Mouse (Mus musculus): ENCODE data around the gene Fbxo36.

The Fbxo36 gene

DNA sequence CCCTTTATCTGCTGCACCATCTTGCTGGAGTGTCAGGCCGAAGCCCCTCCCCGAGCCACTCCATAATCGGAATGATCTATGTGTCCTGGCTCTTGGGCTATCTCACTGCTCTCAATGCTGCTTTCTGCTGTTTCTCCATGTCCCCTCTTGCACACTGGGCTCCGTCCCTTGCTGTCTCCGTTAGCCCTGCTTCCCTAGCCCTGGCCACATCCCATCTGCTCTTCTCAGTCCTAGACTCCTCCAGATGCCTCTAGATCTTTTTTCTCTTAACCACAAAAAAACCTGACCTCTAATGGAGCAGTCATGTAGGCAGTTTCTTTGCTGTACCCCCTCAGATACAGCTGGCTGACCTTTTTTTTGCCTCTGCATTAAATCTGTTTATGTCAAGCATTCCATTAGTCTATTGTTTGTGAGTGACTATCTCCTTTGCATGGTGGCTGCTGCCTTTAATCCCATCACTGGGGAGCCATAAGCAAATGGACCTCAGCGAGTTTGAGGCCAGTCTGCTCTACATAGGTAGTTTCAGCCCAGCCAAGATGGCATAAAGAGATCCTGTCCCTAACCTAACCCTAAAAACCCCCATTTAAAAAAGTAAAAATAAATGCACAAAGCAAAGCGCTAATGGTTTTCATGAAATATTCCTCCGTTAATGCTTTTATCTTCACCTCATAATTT is 49.8 kb downstream of the Fbxo36 start:
- in situ Hi-C loops (cut with MboI, MseI), result loop anchor here in 1 of 2 experiments (5.0 kb wide), 1 partner anchor 157 kb away; no protein-coding TSS in a partner anchor

DNA sequence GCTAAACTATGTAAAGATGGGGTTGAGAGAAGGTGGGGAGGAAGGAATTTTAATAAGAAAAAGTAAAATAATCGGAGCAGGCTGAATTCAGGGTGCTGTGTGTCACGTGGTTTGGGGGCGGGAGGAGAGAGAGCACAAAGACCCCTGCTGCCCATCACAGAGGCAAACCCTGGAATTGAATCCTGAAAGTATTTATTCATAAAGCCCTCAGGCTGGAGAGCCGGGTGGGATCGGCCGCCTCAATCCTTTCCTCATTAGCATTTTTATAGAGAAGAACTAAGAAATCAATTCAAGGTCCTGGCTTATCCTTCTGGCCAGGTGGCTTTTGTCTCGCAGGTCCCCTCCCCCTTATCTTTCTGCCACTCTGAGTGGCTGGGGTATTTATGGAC is 50.4 kb downstream of the Fbxo36 start:
- in situ Hi-C loops (cut with MboI, MseI), result no loop called here

DNA sequence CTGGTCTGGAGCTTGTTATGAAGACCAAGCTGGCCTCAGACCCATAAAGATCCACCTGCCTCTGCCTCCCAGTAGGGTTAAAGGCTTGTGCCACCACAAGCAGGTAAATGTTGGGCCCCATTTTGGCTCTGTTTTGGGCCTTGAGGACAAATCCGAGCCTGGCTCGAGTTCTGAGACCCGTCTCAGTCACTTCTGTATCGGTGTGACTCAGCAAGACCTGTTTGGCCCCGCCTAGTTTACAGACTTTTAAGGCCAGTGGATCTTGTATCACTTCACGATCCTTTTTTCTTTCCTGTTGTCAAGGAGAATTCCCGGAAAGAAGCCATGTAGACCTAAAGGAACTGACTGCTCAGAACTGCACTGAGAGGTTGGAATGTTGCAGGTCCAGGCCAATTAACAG is 50.9 kb downstream of the Fbxo36 start:
- in situ Hi-C loops (cut with MboI, MseI), result no loop called here

DNA sequence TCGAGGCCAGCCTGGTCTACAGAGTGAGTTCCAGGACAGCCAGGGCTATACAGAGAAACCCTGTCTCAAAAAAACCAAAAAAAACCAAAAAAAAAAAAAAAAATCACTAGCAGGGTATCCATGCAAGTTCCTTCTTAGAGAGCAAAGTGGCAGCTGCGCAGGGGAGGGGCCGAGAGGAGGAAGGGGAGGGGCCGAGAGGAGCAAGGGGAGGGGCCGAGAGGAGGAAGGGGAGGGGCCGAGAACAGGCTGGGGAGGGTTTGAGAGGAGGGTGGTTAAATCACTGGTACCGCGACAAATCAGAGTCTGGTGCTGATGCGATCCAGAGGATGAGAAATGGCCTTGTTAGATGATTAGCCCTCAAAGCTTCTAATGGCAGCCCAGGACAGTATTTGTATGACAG is 52.1 kb downstream of the Fbxo36 start:
- in situ Hi-C loops (cut with MboI, MseI), result no loop called here

DNA sequence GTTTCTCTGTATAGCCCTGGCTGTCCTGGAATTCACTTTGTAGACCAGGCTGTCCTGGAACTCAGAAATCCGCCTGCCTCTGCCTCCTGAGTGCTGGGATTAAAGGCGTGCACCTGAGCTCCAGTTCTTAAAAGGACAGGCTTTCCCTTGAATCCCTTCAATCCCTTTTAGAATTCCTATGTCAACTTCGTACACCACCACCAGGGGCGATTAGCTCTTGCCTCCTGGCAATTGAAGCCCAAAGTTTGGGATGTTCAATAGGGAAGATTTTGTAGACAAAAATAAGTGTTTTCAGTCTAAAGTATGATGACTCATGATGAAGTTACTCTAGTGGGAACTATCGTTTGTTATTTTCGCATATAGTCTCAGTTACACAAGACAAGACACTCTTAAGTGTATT is 57.7 kb downstream of the Fbxo36 start:
- in situ Hi-C loops (cut with MboI, MseI), result no loop called here

DNA sequence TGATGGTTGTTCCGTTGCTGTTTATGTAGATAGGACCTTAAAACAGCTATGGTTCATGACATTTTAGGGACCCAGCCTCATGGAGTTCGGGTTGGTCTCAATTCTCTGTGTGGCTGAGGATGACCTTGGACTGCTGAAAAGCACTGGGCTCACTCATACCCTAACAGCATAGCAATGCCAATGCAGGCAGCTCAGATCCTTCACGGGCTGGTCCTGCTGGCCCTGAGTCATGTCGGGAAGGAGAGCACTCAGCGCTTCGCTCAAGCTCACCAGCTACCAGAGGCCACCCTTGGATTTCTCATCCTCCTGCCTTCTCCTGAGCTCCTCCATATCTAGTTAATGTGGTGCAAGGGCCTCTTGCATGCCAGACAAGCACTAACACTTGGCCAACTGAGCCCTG is 59.5 kb downstream of the Fbxo36 start:
- in situ Hi-C loops (cut with MboI, MseI), result no loop called here

DNA sequence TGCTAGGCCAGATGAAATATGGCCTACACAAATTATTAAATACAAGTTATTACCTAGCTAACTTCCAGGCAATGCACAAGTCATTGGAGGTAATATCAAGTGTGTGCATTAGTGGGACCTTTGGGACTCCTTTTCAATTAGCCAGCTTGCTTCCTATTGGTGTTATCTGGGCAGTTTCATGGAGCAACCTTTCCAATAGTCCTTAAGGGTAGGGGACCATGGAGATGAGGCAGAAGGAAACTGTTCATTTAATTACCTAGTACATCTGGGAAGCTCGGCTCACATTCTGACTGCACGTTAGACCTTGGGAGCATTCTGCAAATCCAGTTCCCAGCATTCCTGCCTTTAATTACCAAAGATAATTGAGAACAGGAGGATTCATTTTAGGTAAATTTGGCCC is 64.8 kb downstream of the Fbxo36 start:
- in situ Hi-C loops (cut with MboI, MseI), result no loop called here

DNA sequence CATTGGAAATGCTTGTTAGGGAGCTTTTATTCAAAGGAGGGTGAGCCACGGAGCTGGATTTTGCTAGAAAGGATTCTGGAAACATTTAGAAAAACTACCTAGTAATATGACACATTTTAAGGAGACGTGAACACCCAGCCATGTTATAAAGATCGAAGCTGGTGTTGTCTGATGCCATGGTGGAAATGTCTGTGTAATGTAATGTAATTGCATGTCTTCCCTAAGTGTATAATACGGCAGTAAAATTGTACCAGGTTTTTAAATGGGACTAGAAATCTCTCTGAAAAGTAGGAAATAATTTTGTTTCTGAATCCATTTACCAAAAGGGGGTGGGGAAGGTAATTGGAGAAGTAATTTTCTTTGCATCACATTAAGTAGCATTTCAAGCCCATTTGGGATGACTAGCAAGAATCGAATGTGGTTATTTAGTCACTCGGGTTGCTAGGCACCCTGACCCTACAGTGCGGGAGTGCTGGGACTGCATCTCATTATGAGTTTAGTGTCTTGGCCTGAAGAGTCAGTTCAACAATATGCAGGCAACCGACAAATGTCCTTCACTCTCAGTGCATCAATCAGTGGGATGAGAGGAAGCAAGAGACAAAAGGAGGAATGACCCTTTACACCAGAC is 70.7 kb downstream of the Fbxo36 start:
- in situ Hi-C loops (cut with MboI, MseI), result loop anchor here in 1 of 2 experiments (10.0 kb wide), 1 partner anchor 345 kb away; no protein-coding TSS in a partner anchor

DNA sequence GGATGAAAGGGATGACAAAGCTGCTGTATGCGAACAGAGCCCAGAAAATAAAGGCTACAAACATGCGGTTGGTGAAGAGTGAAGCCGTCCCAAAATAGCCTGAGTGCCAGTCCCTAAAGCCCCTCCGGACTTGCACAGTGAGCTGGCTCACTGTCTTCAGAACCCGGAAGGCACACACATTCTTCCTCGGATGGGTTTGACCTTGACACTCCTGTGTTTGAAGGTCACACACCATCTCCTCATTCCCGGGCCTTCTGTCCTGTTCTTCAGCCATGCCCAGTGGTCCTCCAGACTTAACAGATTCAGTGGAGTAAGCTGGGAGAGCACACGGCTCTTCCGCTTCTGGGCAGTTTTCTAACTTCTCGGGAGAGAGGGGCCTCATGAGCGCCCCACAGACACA is 72.9 kb downstream of the Fbxo36 start:
- in situ Hi-C loops (cut with MboI, MseI), result loop anchor here in 1 of 2 experiments (10.0 kb wide), 1 partner anchor 348 kb away; no protein-coding TSS in a partner anchor

DNA sequence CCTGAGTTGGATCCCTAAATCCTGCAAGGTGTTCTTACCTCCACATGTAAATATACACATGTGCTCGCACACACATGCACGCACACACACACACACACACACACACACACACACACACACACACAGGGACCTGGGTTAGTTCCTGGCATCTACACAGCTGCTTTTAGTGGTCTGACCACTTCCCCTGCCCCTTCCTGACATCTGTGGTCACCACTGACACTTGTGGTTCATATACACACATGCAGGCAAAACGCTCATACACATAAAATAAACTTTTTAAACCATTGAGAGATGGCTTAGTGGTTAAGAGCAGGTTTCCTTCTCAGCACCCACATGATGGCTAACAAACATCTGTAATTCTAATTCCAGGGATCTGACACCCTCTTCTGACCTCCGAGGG is 75.4 kb downstream of the Fbxo36 start:
- in situ Hi-C loops (cut with MboI, MseI), result loop anchor here in 1 of 2 experiments (10.0 kb wide), 1 partner anchor 350 kb away; no protein-coding TSS in a partner anchor

DNA sequence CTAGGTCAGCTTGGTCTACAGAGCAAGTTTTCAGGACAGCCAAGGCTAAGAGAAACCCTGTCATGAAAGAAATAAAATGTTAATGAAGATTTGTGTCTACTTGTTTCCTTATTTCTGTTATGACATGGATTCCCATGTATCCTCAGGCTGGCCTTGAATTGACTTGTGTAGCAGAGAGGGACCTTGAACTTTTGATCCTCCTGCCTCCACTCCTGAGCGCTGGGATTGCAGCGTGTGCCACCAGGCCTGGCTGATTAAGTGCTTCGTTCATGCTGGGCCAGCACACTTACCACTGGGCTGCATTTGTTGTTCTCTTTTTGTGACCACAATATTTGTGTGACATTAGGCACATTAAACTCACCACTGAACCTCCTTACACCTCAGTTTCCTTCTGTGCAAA is 79.2 kb downstream of the Fbxo36 start:
- in situ Hi-C loops (cut with MboI, MseI), result loop anchor here in 1 of 2 experiments (10.0 kb wide), 1 partner anchor 354 kb away; no protein-coding TSS in a partner anchor

DNA sequence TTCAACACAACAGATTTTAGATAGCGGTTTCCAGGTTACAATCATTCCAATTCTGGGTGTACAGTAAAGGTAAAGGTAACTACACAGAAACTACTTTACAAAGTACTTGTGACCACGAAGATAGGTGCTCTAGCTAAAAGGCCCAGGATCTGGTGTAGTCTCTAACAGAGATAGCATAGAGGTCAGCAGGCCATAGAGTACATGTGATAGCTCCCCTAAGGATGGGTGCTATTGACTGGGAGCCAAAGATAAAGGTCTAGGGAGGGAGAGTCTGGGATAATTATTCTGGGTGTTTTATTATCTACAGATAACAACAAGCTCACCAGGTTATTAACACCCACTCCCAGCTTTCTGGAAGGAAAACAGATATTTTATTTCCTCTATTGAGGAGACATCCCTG is 83.8 kb downstream of the Fbxo36 start:
- in situ Hi-C loops (cut with MboI, MseI), result no loop called here

DNA sequence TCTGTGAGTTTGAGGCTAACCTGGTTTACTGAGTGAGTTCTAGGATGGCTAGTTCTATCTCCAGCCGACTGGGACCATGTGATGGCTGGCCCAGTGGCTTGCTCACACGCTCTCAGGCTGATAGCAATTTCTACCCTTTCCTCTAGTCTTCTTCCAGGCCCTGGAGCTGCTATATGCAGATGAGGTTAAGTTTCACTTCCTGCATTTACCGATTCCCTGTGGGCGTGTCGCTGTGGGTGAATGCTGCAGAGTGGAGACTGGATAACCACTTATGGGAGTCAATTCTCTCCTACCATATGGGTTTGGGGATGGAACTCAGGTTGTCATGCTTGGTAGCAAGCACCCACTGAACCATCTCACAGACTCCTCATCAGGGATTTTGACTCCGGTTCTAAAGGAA is 84.5 kb downstream of the Fbxo36 start:
- in situ Hi-C loops (cut with MboI, MseI), result no loop called here

DNA sequence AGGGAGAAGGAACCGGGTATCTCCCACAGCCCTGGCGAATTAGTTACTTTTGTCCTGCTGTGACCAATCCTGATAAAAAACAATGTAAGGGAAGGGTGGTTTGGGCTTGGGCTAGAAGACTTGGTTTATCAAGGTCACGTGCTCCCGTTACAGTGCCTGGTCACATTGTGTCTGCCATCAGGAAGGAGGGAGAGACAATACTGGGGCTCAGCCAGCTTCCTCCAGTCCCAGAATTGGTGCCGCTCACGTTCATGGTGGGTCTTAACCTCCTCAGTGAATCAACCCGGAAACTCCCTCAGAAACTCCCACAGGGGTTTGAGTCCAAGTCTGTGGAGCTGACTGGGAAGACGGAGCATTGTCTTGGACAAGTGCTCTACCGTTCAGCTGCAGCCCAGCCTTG is 86.0 kb downstream of the Fbxo36 start:
- in situ Hi-C loops (cut with MboI, MseI), result no loop called here

DNA sequence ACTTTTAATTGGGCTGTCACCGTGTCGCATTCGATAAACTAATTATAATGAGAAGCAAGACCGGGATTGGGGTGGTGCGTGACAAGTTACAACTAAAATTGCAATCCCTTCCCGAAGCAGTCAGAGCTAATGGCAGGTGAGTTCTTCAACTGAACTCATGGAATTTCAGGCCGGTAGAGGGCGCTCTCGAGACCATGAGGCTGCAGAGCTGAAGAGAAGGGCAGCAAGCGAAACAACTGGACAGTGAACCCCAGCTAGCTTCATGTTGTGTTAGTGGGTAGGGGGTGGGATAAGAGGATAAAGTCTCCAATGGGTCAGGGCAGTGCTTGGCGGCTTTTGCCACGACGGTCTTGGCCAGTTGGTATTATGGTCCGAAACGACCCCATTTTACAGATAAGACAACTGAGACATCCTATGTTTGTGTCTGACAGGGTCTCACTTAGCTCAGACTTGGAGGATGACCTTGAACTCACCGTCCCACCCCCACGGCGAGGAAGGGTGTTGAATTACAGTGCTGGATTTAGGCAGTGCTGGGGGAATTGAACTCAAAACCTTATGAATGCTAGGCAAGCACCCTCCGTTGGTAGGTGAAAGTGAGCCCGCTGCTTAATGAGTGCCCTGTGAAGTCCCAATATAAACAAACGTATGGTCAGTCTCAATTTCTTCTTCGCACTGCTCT is 94.0 kb downstream of the Fbxo36 start:
- in situ Hi-C loops (cut with MboI, MseI), result loop anchor here in 1 of 2 experiments (10.0 kb wide), 1 partner anchor 381 kb away; no protein-coding TSS in a partner anchor

DNA sequence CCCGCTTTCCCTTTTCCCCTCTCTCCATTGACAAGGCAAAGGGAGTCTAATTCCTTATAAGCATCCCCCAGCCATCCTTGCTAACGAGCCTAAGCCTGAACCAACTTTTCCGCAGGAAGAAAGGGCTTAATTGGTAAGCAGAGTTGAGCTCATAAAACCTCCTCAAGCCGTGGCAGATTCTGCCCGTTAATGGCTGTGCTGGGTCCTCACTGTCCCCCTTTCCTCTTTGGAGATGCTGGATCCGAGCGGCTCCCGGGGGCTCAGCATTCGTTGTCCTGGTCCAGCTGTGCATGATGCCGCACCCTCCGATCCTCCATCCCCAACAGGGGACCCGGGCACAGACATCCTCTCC is 94.5 kb downstream of the Fbxo36 start:
- in situ Hi-C loops (cut with MboI, MseI), result loop anchor here in 1 of 2 experiments (10.0 kb wide), 1 partner anchor 381 kb away; no protein-coding TSS in a partner anchor

DNA sequence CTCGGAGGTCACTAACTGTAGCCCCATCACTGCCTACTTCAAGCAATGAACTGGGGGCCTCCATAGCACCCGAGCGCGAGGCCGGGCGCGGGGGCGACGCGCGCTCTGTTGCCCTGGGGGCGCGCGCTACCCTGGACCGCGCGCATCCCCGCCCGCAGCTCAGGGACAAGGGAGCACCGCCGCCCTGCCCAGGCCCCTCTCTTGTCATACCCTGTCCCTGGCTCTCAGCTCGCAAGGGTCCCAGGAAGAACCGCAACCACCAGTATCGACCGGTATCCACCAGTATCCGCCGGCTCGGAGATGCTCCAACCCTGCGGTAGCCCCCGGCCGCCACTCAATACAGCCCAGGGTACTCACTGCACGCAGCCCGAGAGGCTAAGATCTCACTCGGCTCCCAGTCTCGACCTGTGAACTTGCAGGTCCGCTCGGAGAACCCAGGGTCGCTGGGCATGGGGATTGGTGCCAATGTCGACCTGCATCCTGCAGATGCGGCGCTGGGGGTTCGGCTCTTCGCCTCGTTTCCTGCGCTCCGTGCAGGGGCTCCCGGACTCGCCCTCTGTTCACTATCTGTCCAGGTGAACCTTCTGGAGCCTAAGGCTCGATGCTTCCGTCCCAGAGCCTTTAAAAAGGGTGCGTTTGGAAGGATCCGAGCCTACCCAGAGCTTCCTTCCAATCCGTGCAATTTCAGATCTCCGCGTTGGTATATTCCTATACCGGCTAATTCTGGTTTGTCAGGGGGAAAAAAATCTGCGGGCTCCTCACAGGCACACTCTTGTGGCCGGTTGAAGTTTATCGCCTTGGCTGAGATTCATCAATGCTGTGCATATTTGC is 95.1 kb downstream of the Fbxo36 start, which contains the start of gene Slc16a14:
Gene Slc16a14, minus strand, starts transcription at position 632 of the 831 bp plus-strand sequence.
- in situ Hi-C loops (cut with MboI, MseI), result loop anchor here in 1 of 2 experiments (10.0 kb wide), 1 partner anchor 380 kb away; no protein-coding TSS in a partner anchor

DNA sequence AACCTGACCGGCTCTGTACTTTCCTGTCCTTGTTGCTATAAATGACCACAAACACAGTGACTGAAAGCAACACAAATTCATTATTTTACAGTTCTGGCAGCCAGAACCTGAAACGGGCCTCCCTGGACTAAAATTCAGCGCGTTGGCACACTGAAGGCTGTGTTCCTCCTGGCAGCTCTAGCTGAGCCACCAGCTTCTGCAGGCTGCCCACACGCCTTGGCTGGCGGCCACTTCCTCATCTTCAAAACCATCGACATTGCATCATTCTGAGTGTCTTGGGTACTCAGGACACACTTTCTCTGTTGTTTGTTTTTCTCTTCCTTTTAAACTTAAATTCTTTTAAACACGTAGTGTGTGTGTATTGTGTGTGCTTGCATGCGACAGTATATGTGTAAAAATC is 96.0 kb downstream of the Fbxo36 start:
- in situ Hi-C loops (cut with MboI, MseI), result loop anchor here in 1 of 2 experiments (10.0 kb wide), 1 partner anchor 379 kb away; no protein-coding TSS in a partner anchor

DNA sequence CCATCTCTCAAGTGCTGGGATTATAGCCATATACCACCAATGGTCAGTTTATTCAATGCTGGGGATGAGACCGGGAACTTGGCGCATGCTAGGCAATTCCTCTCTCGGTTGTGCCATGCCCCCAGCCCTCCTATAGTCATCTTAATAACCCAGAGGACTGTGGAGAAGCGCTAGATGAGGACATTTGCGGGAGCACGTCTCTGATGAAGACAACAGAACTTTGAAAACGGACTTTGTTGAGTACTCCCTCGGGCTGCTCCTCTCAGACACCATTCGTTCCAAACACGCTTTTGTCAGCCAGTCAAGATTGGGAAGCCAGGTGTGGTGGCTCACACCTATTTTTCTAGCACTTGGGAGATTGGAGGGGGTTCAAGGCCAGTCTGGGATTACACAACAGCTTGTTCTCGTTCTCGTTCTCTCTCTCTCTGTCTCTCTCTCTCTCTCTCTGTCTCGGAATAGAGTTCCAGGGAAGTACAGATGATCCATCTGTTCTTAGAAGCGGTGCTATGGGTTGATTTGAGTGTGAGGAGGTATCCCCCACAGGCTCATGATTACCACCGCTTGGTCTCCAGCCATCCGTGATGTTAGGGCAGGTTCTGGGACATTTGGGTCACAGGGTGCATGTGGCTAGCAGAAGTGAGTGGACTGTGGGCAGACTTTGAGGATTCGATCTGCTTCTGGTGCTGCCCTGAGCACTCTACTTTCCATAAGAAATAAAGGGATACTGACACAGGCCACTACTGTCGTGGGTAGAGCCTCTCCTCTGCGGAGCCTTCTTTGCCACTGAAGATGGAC is 97.3 kb downstream of the Fbxo36 start:
- in situ Hi-C loops (cut with MboI, MseI), result loop anchor here in 1 of 2 experiments (10.0 kb wide), 1 partner anchor 378 kb away; no protein-coding TSS in a partner anchor

DNA sequence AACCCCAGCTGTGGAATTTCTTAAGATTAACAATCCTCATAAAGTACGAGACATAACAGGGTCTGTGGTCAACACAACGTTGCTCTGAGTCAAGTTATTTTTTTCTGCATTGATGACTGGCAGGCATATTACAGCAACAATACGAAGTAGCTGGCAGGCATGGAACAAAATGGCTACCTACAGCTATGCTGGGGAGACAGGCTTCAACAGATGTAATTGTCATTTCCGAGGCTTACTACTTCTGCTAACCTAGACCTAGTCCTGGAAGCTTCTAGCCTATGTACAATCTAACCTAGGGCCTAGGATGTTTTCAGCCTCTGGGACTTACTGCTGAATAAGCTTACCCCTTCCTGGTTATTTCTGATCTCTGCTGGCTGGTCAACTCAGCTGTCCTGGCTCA is 99.8 kb downstream of the Fbxo36 start:
- in situ Hi-C loops (cut with MboI, MseI), result loop anchor here in 1 of 2 experiments (10.0 kb wide), 1 partner anchor 375 kb away; no protein-coding TSS in a partner anchor
